Mouse (Mus musculus): Measurements from ENCODE around the gene Lrp3. TPM values are rescaled to one million over a fixed set of nuclear protein-coding genes. Genes with fewer than 3 reads are reported as not detected.
A peak's percentile ranks its signal among the peaks of the same experiment; 100 is the strongest.
"Not testable (repeated sequence)": the region's sequence is repeated elsewhere in the genome, so short reads cannot be mapped to it uniquely, and the experiment has no call there.

The Lrp3 gene
- polyA plus RNA-seq (2014; fragmentation: Nextera tagmentation; extraction: Ambion mirVana), result 8.2 and 9.8 TPM in 2 replicates

DNA sequence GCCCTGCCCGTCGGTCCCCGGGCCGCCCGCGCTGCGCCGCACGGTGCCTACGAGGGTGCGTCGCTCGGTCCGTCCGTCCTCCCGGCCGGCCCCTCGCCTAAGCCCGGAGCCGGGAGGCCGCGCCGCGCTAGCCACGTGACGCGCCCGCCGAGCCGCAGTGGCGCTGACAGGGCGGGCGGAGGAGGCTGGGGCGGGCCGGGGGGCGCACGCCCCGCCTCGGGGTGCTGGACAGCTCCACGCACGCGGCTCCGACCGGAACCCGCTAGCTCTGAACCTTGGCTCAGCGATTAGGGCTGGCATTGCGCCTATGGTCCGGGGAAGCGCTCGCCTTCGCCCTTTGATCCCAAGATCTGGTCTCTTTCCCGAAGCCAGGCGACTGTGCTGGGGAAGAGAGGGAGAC, at the start of gene Lrp3:
TSS of gene Lrp3 (minus strand) at position 274 of the 400 bp plus-strand sequence.
- WGBS, result under 1% methylated on average over 42 of the region's 53 CpGs
- peak; percentile 86 for ATAC-seq (ENCODE audit: insufficient number of reproducible peaks, low FRiP score, low TSS enrichment, low read depth)
- Histone ChIP-seq H3K27ac (replicated peaks; ENCODE audit: low read depth, low read length) (peak within 1 kb of the TSS; percentile 42; the same call in 1 of the 2 replicates), H3K27me3 (ENCODE audit: control insufficient read depth, insufficient read depth, low read length) (no peaks in the 10 kb centered on the region), H3K4me1 (ENCODE audit: control insufficient read depth, insufficient read depth, low read length) (peaks cover 6% of the 10 kb centered on the region; the same call in 1 of the 2 replicates), H3K4me3 (ENCODE audit: low read depth, low read length) (peak within 1 kb of the TSS; percentile 64), H3K36me3 (ENCODE audit: control insufficient read depth, insufficient read depth, low read length) (peaks cover 3% of the 10 kb centered on the region; the same call in 1 of the 2 replicates), H3K9ac (ENCODE audit: low read length) (peak within 1 kb of the TSS; percentile 86), H3K4me2 (ENCODE audit: low read depth, severe bottlenecking) (peak within 1 kb of the TSS; percentile 83), H3K9me3 (ENCODE audit: control insufficient read depth, low read length) (no peaks in the 10 kb centered on the region)
- DNase-seq (ENCODE audit: low spot score), result peak; percentile 77

DNA sequence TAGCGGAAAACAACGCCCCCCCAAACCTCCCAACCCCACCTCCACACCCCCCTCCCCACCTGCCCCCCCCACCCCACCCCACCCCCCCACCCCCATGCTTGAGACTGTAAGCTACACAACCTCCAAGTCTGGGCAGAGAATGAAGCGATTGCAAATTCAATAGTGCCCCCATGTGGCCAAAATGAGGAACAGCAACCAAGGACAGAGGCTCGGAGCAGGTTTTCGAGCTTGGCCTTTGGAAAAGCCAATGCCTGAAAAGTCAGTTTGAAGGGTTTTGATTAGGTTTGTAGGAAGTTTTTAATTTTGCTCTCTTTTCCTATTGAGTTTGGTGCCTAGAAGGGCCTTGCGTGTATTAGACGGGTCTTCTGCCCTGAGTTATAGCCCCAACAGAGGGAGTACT, 49.4 kb upstream of the Lrp3 start:
- DNase-seq (ENCODE audit: low spot score) (peak; percentile 62), ATAC-seq (ENCODE audit: insufficient number of reproducible peaks, low FRiP score, low TSS enrichment, low read depth) (no peak)
- WGBS, result 15% methylated on average over 7 of the region's 7 CpGs

DNA sequence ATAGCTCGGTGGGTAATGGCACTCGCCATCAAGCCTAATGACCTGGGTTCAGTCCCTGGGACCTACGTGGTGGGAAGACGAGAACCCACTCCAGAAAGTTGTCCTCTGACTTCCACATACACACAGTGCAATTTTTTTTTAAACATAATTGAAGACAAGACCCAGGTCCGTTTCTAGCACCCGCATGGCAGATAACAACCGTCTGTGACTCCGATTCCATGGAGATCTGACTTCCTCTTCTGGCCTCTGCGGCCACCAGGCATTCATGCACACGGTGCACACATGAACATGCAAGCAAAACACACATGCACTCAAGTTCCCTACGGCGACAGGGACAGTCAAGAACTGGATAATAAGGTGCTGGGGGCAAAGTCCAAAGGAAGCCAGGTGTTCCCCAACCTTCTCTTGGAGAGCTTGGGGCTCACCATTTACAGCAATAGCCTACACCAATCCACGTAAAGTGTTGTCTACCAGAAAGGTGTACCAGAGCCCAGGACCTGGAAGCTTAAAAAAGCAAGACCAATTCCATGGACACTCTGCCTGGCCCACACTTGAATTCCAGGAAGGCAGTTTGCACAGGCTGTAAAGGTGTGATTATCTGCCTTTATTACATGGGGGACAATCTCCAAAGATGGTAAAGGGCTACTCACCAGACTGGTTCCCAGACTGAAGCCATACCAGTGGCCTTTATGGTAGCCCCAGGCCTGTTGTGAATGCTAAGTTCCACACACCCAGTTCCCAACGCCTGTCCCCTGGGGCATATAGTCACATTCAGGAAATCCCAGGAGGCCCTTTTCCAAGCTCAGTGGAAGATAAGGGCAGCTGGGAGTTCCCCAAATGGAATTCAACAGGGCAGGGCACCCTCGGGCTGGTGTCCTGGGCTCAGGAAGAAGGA, 48.5 kb upstream of the Lrp3 start:
- no peaks in the 10 kb centered on the region for H3K9me3 ChIP-seq (ENCODE audit: control insufficient read depth, low read length)
- H3K27ac ChIP-seq (replicated peaks; ENCODE audit: low read depth, low read length), result no peak overlapping the region
- H3K36me3 ChIP-seq (ENCODE audit: control insufficient read depth, insufficient read depth, low read length), result no peaks in the 10 kb centered on the region
- H3K4me2 ChIP-seq (ENCODE audit: low read depth, severe bottlenecking), result no peak overlapping the region
- H3K4me3 ChIP-seq (ENCODE audit: low read depth, low read length), result no peak overlapping the region
- H3K27me3 ChIP-seq (ENCODE audit: control insufficient read depth, insufficient read depth, low read length), result no peaks in the 10 kb centered on the region
- DNase-seq (ENCODE audit: low spot score) (no peak), ATAC-seq (ENCODE audit: insufficient number of reproducible peaks, low FRiP score, low TSS enrichment, low read depth) (no peak)
- WGBS, result 83% methylated on average over 15 of the region's 15 CpGs
- no peaks in the 10 kb centered on the region for H3K4me1 ChIP-seq (ENCODE audit: control insufficient read depth, insufficient read depth, low read length)
- no peak overlapping the region for H3K9ac ChIP-seq (ENCODE audit: low read length)

More for the DNA sequence above, 49.4 kb upstream of the Lrp3 start:
- Histone ChIP-seq H3K9me3 (ENCODE audit: control insufficient read depth, low read length) (no peaks in the 10 kb centered on the region), H3K4me3 (ENCODE audit: low read depth, low read length) (no peak overlapping the region), H3K27ac (replicated peaks; ENCODE audit: low read depth, low read length) (no peak overlapping the region), H3K4me1 (ENCODE audit: control insufficient read depth, insufficient read depth, low read length) (no peaks in the 10 kb centered on the region), H3K27me3 (ENCODE audit: control insufficient read depth, insufficient read depth, low read length) (no peaks in the 10 kb centered on the region), H3K9ac (ENCODE audit: low read length) (no peak overlapping the region), H3K36me3 (ENCODE audit: control insufficient read depth, insufficient read depth, low read length) (no peaks in the 10 kb centered on the region), H3K4me2 (ENCODE audit: low read depth, severe bottlenecking) (no peak overlapping the region)

DNA sequence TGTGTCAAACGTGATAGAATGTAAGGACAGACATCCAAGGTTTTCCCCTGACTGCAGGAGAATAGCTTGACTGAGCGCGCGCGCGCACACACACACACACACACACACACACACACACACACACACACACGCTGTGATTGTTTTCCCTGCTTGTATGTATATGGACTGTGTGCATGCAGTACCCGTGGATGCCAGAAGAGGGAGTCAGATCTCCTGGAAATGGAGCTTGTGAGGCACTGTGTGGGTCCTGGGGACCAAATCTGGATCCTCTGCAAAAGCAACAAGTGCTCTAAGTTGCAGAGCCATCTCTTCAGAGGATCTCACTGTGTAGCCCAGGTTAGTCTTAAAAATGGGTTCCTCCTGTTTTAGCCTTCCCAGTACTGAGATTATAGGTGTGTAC, 44.1 kb upstream of the Lrp3 start:
- Histone ChIP-seq H3K36me3 (ENCODE audit: control insufficient read depth, insufficient read depth, low read length) (no peaks in the 10 kb centered on the region), H3K4me2 (ENCODE audit: low read depth, severe bottlenecking) (no peak overlapping the region), H3K4me1 (ENCODE audit: control insufficient read depth, insufficient read depth, low read length) (no peaks in the 10 kb centered on the region), H3K27ac (replicated peaks; ENCODE audit: low read depth, low read length) (no peak overlapping the region), H3K27me3 (ENCODE audit: control insufficient read depth, insufficient read depth, low read length) (no peaks in the 10 kb centered on the region), H3K9ac (ENCODE audit: low read length) (no peak overlapping the region), H3K4me3 (ENCODE audit: low read depth, low read length) (no peak overlapping the region), H3K9me3 (ENCODE audit: control insufficient read depth, low read length) (no peaks in the 10 kb centered on the region)
- DNase-seq (ENCODE audit: low spot score) (no peak), ATAC-seq (ENCODE audit: insufficient number of reproducible peaks, low FRiP score, low TSS enrichment, low read depth) (no peak)
- 88% methylated on average over 8 of the region's 8 CpGs for WGBS

DNA sequence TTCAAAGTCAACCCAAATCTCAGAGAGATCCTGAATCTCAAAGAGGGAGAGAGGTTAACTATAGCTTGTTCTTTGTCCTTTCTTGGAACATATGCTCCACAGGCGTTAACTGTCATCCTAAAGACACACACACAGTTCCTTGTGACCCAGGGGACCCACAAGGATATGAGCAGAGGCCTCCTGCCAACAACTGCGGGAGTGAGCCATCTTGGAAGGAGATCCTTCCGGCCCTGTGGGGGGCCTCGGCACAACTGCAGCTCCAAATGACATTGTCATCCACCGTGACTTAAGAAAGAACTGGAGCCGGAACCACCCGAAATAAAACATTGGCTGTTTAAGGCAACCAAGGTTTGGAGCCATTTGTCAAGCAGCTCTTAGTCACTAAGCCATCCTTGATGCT, 43.0 kb upstream of the Lrp3 start:
- WGBS, result 69% methylated on average over 7 of the region's 7 CpGs
- Histone ChIP-seq H3K4me3 (ENCODE audit: low read depth, low read length) (no peak overlapping the region), H3K4me1 (ENCODE audit: control insufficient read depth, insufficient read depth, low read length) (no peaks in the 10 kb centered on the region), H3K27me3 (ENCODE audit: control insufficient read depth, insufficient read depth, low read length) (no peaks in the 10 kb centered on the region), H3K4me2 (ENCODE audit: low read depth, severe bottlenecking) (no peak overlapping the region), H3K9me3 (ENCODE audit: control insufficient read depth, low read length) (no peaks in the 10 kb centered on the region), H3K27ac (replicated peaks; ENCODE audit: low read depth, low read length) (no peak overlapping the region), H3K9ac (ENCODE audit: low read length) (no peak overlapping the region), H3K36me3 (ENCODE audit: control insufficient read depth, insufficient read depth, low read length) (no peaks in the 10 kb centered on the region)
- ATAC-seq (ENCODE audit: insufficient number of reproducible peaks, low FRiP score, low TSS enrichment, low read depth) (no peak), DNase-seq (ENCODE audit: low spot score) (no peak)

DNA sequence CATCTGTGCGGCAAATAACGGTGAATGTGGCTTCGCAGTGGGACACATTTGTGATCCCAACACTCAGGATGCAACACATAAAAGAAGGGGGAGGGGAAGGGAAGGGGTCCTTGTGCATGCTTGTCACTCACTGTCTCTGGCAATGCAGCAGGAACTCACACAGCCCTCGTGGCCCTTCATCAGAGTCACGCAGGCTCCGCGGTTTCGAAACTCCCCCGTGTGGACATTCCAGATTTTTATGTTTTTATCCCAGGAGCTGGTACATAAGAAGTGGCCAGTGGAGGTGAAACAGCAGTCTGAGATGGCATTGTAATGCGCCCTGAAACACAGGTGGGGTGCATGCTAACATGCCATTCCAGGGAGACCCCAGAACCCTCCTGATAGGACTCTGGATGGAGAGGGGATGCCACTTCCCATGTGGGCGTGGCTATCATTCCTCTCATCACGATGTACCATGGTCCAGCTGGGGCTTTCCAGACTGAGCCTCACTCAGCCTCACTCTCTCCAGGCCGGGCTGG, 36.8 kb upstream of the Lrp3 start:
- Histone ChIP-seq H3K4me1 (ENCODE audit: control insufficient read depth, insufficient read depth, low read length) (no peaks in the 10 kb centered on the region), H3K36me3 (ENCODE audit: control insufficient read depth, insufficient read depth, low read length) (no peaks in the 10 kb centered on the region), H3K4me2 (ENCODE audit: low read depth, severe bottlenecking) (peak overlapping the region; percentile 25; the same call in 1 of the 2 replicates), H3K4me3 (ENCODE audit: low read depth, low read length) (no peak overlapping the region), H3K27ac (replicated peaks; ENCODE audit: low read depth, low read length) (no peak overlapping the region), H3K27me3 (ENCODE audit: control insufficient read depth, insufficient read depth, low read length) (no peaks in the 10 kb centered on the region), H3K9me3 (ENCODE audit: control insufficient read depth, low read length) (no peaks in the 10 kb centered on the region), H3K9ac (ENCODE audit: low read length) (no peak overlapping the region; the same call in 1 of the 2 replicates)
- DNase-seq (ENCODE audit: low spot score) (peak; percentile 60), ATAC-seq (ENCODE audit: insufficient number of reproducible peaks, low FRiP score, low TSS enrichment, low read depth) (no peak)
- 14% methylated on average over 13 of the region's 13 CpGs for WGBS

DNA sequence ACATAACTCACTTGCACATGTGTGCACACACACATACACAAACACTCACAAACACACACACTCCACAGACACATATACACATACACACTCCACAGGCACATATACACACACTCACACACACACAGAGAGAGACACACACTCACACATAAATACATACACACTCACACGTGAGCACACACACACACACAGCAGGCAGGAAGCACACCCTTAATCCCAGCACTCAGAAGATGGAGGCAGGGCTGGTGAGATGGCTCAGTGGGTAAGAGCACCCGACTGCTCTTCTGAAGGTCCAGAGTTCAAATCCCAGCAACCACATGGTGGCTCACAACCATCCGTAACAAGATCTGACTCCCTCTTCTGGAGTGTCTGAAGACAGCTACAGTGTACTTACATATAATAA, 22.6 kb upstream of the Lrp3 start:
- H3K9ac ChIP-seq (ENCODE audit: low read length); DNase-seq (ENCODE audit: low spot score); H3K36me3 ChIP-seq (ENCODE audit: control insufficient read depth, insufficient read depth, low read length); ATAC-seq (ENCODE audit: insufficient number of reproducible peaks, low FRiP score, low TSS enrichment, low read depth); H3K9me3 ChIP-seq (ENCODE audit: control insufficient read depth, low read length); H3K4me1 ChIP-seq (ENCODE audit: control insufficient read depth, insufficient read depth, low read length); H3K4me3 ChIP-seq (ENCODE audit: low read depth, low read length); H3K27me3 ChIP-seq (ENCODE audit: control insufficient read depth, insufficient read depth, low read length); H3K27ac ChIP-seq (replicated peaks; ENCODE audit: low read depth, low read length); H3K4me2 ChIP-seq (ENCODE audit: low read depth, severe bottlenecking): not testable (repeated sequence)
- WGBS, result 55% methylated on average over 2 of the region's 3 CpGs

DNA sequence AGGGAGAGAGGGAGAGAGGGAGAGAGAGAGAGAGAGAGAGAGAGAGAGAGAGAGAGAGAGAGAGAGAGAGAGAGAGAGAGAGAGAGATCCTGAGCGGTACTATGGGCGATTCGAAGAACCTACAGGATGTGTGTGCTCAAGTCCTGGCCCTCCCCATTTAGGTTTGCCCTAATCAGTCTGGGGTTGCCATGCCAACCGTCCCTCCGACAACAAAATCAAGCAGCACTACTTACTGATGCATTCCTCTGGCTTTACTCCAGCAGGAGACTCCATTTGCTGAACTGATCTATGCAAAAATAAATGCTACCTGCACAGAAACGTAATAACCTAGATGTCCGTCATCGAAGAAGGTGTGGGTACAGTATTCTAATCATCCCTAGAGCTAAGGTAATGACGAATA, 20.0 kb upstream of the Lrp3 start:
- WGBS, result 20% methylated on average over 9 of the region's 9 CpGs
- Histone ChIP-seq H3K9me3 (ENCODE audit: control insufficient read depth, low read length) (no peaks in the 10 kb centered on the region), H3K27me3 (ENCODE audit: control insufficient read depth, insufficient read depth, low read length) (no peaks in the 10 kb centered on the region), H3K9ac (ENCODE audit: low read length) (peak overlapping the region; percentile 43; the same call in 1 of the 2 replicates), H3K27ac (replicated peaks; ENCODE audit: low read depth, low read length) (peak overlapping the region; percentile 66; the same call in 1 of the 2 replicates), H3K4me3 (ENCODE audit: low read depth, low read length) (peak overlapping the region; percentile 56), H3K36me3 (ENCODE audit: control insufficient read depth, insufficient read depth, low read length) (no peaks in the 10 kb centered on the region), H3K4me2 (ENCODE audit: low read depth, severe bottlenecking) (peak overlapping the region; percentile 45), H3K4me1 (ENCODE audit: control insufficient read depth, insufficient read depth, low read length) (no peaks in the 10 kb centered on the region)
- DNase-seq (ENCODE audit: low spot score), result peak; percentile 77
- no peak for ATAC-seq (ENCODE audit: insufficient number of reproducible peaks, low FRiP score, low TSS enrichment, low read depth)

Data from limb, embryonic 11.5 days (tissue).